Mouse (Mus musculus) heart, adult 2 months (tissue): ENCODE data around the gene Ttll11.

Experiments
- CTCF ChIP-seq: fragments of 200-600 bp; IDR thresholded peaks from 2 replicates; pipeline ENCODE4 v1.8.1; 2022; ENCODE audit warnings: antibody characterized with exemption, mild to moderate bottlenecking, moderate library complexity
- EP300 ChIP-seq: fragments of 200-500 bp; IDR thresholded peaks from 2 replicates; pipeline ENCODE4 v1.6.1; 2011; ENCODE audit warnings: low read depth, low read length, control low read depth; ENCODE audit not compliant: insufficient read depth
- POLR2A ChIP-seq: fragments of 200-500 bp; IDR thresholded peaks from 2 replicates; pipeline ENCODE4 v1.6.1; 2011; ENCODE audit warnings: mild to moderate bottlenecking, low read depth, low read length, control low read depth; ENCODE audit not compliant: insufficient read depth

- TF ChIP-seq CTCF = no peak
- TF ChIP-seq EP300 = no peak
- no peak for TF ChIP-seq POLR2A
Observed at GRCm38 (mm10) chr2:35833546-35833945, 146.2 kb downstream of the Ttll11 start.
